Mouse (Mus musculus) erythroblast, embryonic 14.5 days (primary cell): Measurements from ENCODE around the gene Panx1. TPM values are rescaled to one million over a fixed set of nuclear protein-coding genes. Genes with fewer than 3 reads are reported as not detected.

Source experiments
- H3K27me3 ChIP-seq: 2 replicates; pipeline ENCODE4 v1.6.1; 2012; ENCODE audit warnings: inconsistent platforms; ENCODE audit not compliant: control insufficient read depth
- H3K36me3 ChIP-seq: 2 replicates; pipeline ENCODE4 v1.6.1; 2012; ENCODE audit warnings: mild to moderate bottlenecking, inconsistent platforms; ENCODE audit not compliant: control insufficient read depth
- H3K4me1 ChIP-seq: 2 replicates; pipeline ENCODE4 v1.6.1; 2012; ENCODE audit warnings: inconsistent platforms; ENCODE audit not compliant: control insufficient read depth
- H3K4me3 ChIP-seq: replicated peaks from 2 replicates; pipeline ENCODE3; 2012; ENCODE audit warnings: moderate library complexity, mild to moderate bottlenecking, inconsistent platforms
- H3K9me3 ChIP-seq: 2 replicates; pipeline ENCODE4 v1.6.1; 2012; ENCODE audit warnings: low read length, inconsistent platforms, mixed read lengths; ENCODE audit not compliant: control insufficient read depth
- GATA1 ChIP-seq: IDR thresholded peaks from 2 replicates; pipeline ENCODE4 v1.6.1; 2012; ENCODE audit warnings: low read length, inconsistent platforms, mixed read lengths
- TAL1 ChIP-seq: IDR thresholded peaks from 3 replicates; pipeline ENCODE4 v1.6.1; 2012; ENCODE audit warnings: low read length, inconsistent platforms, mixed read lengths
- polyA plus RNA-seq: library from polyadenylated mRNA; stranded (reverse); fragments of >175 nt; gene quantifications from 2 replicates; pipeline ENCODE4 v1.2.3, GENCODE M21; 2012

The Panx1 gene
- polyA plus RNA-seq, 1 experiment = 0.02 TPM

GRCm38 (mm10) chr9:14981539-14982155 lies 63.6 kb downstream of the Panx1 start:
- Histone ChIP-seq H3K27me3 (no peaks in the 10 kb centered on the region), H3K36me3 (no peaks in the 10 kb centered on the region)
- TF ChIP-seq TAL1 (no peak), GATA1 (no peak)

GRCm38 (mm10) chr9:14974251-14975232 lies 70.7 kb downstream of the Panx1 start:
- peaks cover 40% of the 10 kb centered on the region for H3K4me1 ChIP-seq
- H3K4me3 ChIP-seq = no peak overlapping the region
- no peak for TF ChIP-seq TAL1
- TF ChIP-seq GATA1 = no peak
- no peaks in the 10 kb centered on the region for H3K36me3 ChIP-seq
- no peaks in the 10 kb centered on the region for H3K27me3 ChIP-seq
- H3K9me3 ChIP-seq = no peaks in the 10 kb centered on the region

More at GRCm38 (mm10) chr9:14981539-14982155, 63.6 kb downstream of the Panx1 start:
- Histone ChIP-seq H3K4me3 (no peak overlapping the region), H3K4me1 (no peaks in the 10 kb centered on the region), H3K9me3 (no peaks in the 10 kb centered on the region)

GRCm38 (mm10) chr9:14973762-14974161 lies 71.5 kb downstream of the Panx1 start:
- Histone ChIP-seq H3K4me3 (peak overlapping the region; percentile 57), H3K9me3 (no peaks in the 10 kb centered on the region)

GRCm38 (mm10) chr9:14970805-14971525 lies 74.3 kb downstream of the Panx1 start:
- H3K4me1 ChIP-seq = peaks cover 59% of the 10 kb centered on the region
- peak overlapping the region; percentile 11 for H3K4me3 ChIP-seq
- no peaks in the 10 kb centered on the region for H3K27me3 ChIP-seq
- no peaks in the 10 kb centered on the region for H3K9me3 ChIP-seq
- TF ChIP-seq TAL1 (no peak), GATA1 (no peak)
- no peaks in the 10 kb centered on the region for H3K36me3 ChIP-seq

More at GRCm38 (mm10) chr9:14973762-14974161, 71.5 kb downstream of the Panx1 start:
- Histone ChIP-seq H3K36me3 (no peaks in the 10 kb centered on the region), H3K27me3 (no peaks in the 10 kb centered on the region), H3K4me1 (peaks cover 46% of the 10 kb centered on the region)
- TF ChIP-seq GATA1 (no peak), TAL1 (no peak)

- H3K4me3 ChIP-seq = no peak overlapping the region
- H3K27me3 ChIP-seq = no peaks in the 10 kb centered on the region
- H3K9me3 ChIP-seq = no peaks in the 10 kb centered on the region
- H3K36me3 ChIP-seq = no peaks in the 10 kb centered on the region
- H3K4me1 ChIP-seq = peaks cover 59% of the 10 kb centered on the region
- no peak for TF ChIP-seq GATA1
- TF ChIP-seq TAL1 = no peak
These were observed 75.1 kb downstream of the Panx1 start for GRCm38 (mm10) chr9:14970211-14970610.

GRCm38 (mm10) chr9:14967598-14967997 lies 77.7 kb downstream of the Panx1 start:
- TF ChIP-seq GATA1 = no peak

GRCm38 (mm10) chr9:14966787-14967186 lies 78.5 kb downstream of the Panx1 start:
- no peaks in the 10 kb centered on the region for H3K36me3 ChIP-seq
- no peak overlapping the region for H3K4me3 ChIP-seq
- H3K4me1 ChIP-seq = peaks cover 42% of the 10 kb centered on the region
- H3K27me3 ChIP-seq = no peaks in the 10 kb centered on the region
- no peaks in the 10 kb centered on the region for H3K9me3 ChIP-seq
- TF ChIP-seq GATA1 (no peak), TAL1 (no peak)

More at GRCm38 (mm10) chr9:14967598-14967997, 77.7 kb downstream of the Panx1 start:
- Histone ChIP-seq H3K36me3 (no peaks in the 10 kb centered on the region), H3K4me3 (no peak overlapping the region), H3K9me3 (no peaks in the 10 kb centered on the region), H3K27me3 (no peaks in the 10 kb centered on the region), H3K4me1 (peaks cover 46% of the 10 kb centered on the region)

GRCm38 (mm10) chr9:14965368-14965767 lies 79.9 kb downstream of the Panx1 start:
- TF ChIP-seq GATA1 (no peak), TAL1 (no peak)
- no peaks in the 10 kb centered on the region for H3K36me3 ChIP-seq
- peaks cover 28% of the 10 kb centered on the region for H3K4me1 ChIP-seq
- H3K27me3 ChIP-seq = no peaks in the 10 kb centered on the region
- H3K9me3 ChIP-seq = no peaks in the 10 kb centered on the region
- no peak overlapping the region for H3K4me3 ChIP-seq

- Histone ChIP-seq H3K4me1 (peaks cover 5% of the 10 kb centered on the region), H3K36me3 (no peaks in the 10 kb centered on the region), H3K27me3 (no peaks in the 10 kb centered on the region), H3K9me3 (no peaks in the 10 kb centered on the region), H3K4me3 (no peak overlapping the region)
- no peak for TF ChIP-seq GATA1
- TF ChIP-seq TAL1 = no peak
These were observed 82.5 kb downstream of the Panx1 start for GRCm38 (mm10) chr9:14962769-14963168.
